Mouse (Mus musculus) heart, embryonic 16.5 days (tissue): ENCODE data around the gene Cux2. TPM values are rescaled to one million over a fixed set of nuclear protein-coding genes. Genes with fewer than 3 reads are reported as not detected.
A peak's percentile ranks its signal among the peaks of the same experiment; 100 is the strongest.

Source experiments
- ATAC-seq: fragments of 200-750 bp; cut with Nextera tagmentation; replicated peaks from 2 replicates; pipeline ENCODE4 v1.8.0; 2017; ENCODE audit warnings: moderate number of reproducible peaks; ENCODE audit not compliant: insufficient read depth, low FRiP score; ENCODE audit errors: extremely low read depth
- H3K27ac ChIP-seq: fragments of 300-500 bp; sonication (generic); 2 replicates; pipeline ENCODE4 v1.5.1; 2014; ENCODE audit warnings: mild to moderate bottlenecking, low read length, control low read depth, moderate library complexity
- H3K27me3 ChIP-seq: fragments of 300-500 bp; sonication (generic); 2 replicates; pipeline ENCODE4 v1.6.1; 2014; ENCODE audit warnings: low read length, mixed read lengths; ENCODE audit not compliant: control insufficient read depth, insufficient read depth
- H3K36me3 ChIP-seq: fragments of 300-500 bp; sonication (generic); 2 replicates; pipeline ENCODE4 v1.6.1; 2014; ENCODE audit not compliant: control insufficient read depth, insufficient read depth
- H3K4me1 ChIP-seq: fragments of 300-500 bp; sonication (generic); 2 replicates; pipeline ENCODE4 v1.6.1; 2014; ENCODE audit warnings: low read length, mixed read lengths; ENCODE audit not compliant: control insufficient read depth, insufficient read depth
- H3K4me2 ChIP-seq: fragments of 300-500 bp; sonication (generic); 2 replicates; pipeline ENCODE4 v1.6.1; 2014; ENCODE audit warnings: low read depth, mild to moderate bottlenecking, control low read depth, low read length
- H3K4me3 ChIP-seq: fragments of 300-500 bp; sonication (generic); 2 replicates; pipeline ENCODE4 v1.5.1; 2014; ENCODE audit warnings: mild to moderate bottlenecking, control low read depth, low read length
- H3K9ac ChIP-seq: fragments of 300-500 bp; sonication (generic); 2 replicates; pipeline ENCODE4 v1.6.1; 2014; ENCODE audit warnings: low read length, control low read depth
- H3K9me3 ChIP-seq: fragments of 300-500 bp; sonication (generic); replicated peaks from 2 replicates; pipeline ENCODE4 v1.6.1; 2016; ENCODE audit warnings: low read length; ENCODE audit not compliant: control insufficient read depth
- WGBS: fragments of 180-500 bp; shearing (Covaris S2); extraction: QIAGEN DNeasy Blood & Tissue Kit; methylation state at CpG from one replicate; pipeline ENCODE4 v1.1.7; 2014; 5-methylcytosine and 5-hydroxymethylcytosine counted together
- polyA plus RNA-seq: library from polyadenylated mRNA; unstranded; fragments of >200 nt; fragmentation: Nextera tagmentation; extraction: Ambion mirVana; gene quantifications from 2 replicates; pipeline ENCODE4 v1.2.1, GENCODE M21; 2015

Cux2 gene
- polyA plus RNA-seq, 1 experiment from 2014 or later: 3.0 TPM

GRCm38 (mm10) chr5:121958551-121958950 is 91.4 kb downstream of the Cux2 start:
- no peak overlapping the region for H3K4me3 ChIP-seq
- H3K9ac ChIP-seq: no peak overlapping the region
- ATAC-seq: no peak
- WGBS: 64% methylated on average over 9 of the region's 9 CpGs
- no peak overlapping the region for H3K4me2 ChIP-seq
- no peak overlapping the region for H3K27ac ChIP-seq
- H3K9me3 ChIP-seq: no peaks in the 10 kb centered on the region
- peaks cover 28% of the 10 kb centered on the region for H3K4me1 ChIP-seq
- no peaks in the 10 kb centered on the region for H3K36me3 ChIP-seq
- H3K27me3 ChIP-seq: no peaks in the 10 kb centered on the region

- Histone ChIP-seq H3K27me3 (no peaks in the 10 kb centered on the region), H3K4me2 (no peak overlapping the region), H3K9me3 (no peaks in the 10 kb centered on the region), H3K4me3 (no peak overlapping the region), H3K4me1 (peaks cover 19% of the 10 kb centered on the region), H3K9ac (no peak overlapping the region), H3K36me3 (no peaks in the 10 kb centered on the region), H3K27ac (no peak overlapping the region)
- WGBS: 57% methylated on average over 5 of the region's 5 CpGs
- ATAC-seq: no peak
These were observed 94.1 kb downstream of the Cux2 start for GRCm38 (mm10) chr5:121955806-121956205.

- Histone ChIP-seq H3K27me3 (0 out of 2 replicates have a peak, but pooled peaks cover 2% of the 10 kb centered on the region), H3K4me1 (peaks cover 25% of the 10 kb centered on the region), H3K27ac (no peak overlapping the region), H3K4me3 (no peak overlapping the region), H3K4me2 (no peak overlapping the region), H3K9ac (no peak overlapping the region), H3K9me3 (no peaks in the 10 kb centered on the region), H3K36me3 (no peaks in the 10 kb centered on the region)
- WGBS: 50% methylated on average over 1 of the region's 2 CpGs
- ATAC-seq: no peak
These were observed 99.7 kb downstream of the Cux2 start for GRCm38 (mm10) chr5:121950175-121950574.

GRCm38 (mm10) chr5:121949050-121949443 is 100.9 kb downstream of the Cux2 start:
- peak overlapping the region; percentile 65; the same call in 1 of the 2 replicates for H3K9ac ChIP-seq
- no peak overlapping the region for H3K4me3 ChIP-seq
- peaks cover 25% of the 10 kb centered on the region for H3K4me1 ChIP-seq
- H3K36me3 ChIP-seq: no peaks in the 10 kb centered on the region
- WGBS: 36% methylated on average over 8 of the region's 8 CpGs
- H3K4me2 ChIP-seq: peak overlapping the region; percentile 70
- ATAC-seq: no peak
- 0 out of 2 replicates have a peak, but pooled peaks cover 2% of the 10 kb centered on the region for H3K27me3 ChIP-seq
- H3K27ac ChIP-seq: no peak overlapping the region
- no peaks in the 10 kb centered on the region for H3K9me3 ChIP-seq

- H3K9ac ChIP-seq: peak overlapping the region; percentile 65
- H3K4me2 ChIP-seq: peak overlapping the region; percentile 70
- H3K36me3 ChIP-seq: no peaks in the 10 kb centered on the region
- WGBS: 6% methylated on average over 44 of the region's 44 CpGs
- ATAC-seq: no peak; the same call in 1 of the 2 replicates
- H3K9me3 ChIP-seq: no peaks in the 10 kb centered on the region
- 0 out of 2 replicates have a peak, but pooled peaks cover 2% of the 10 kb centered on the region for H3K27me3 ChIP-seq
- H3K27ac ChIP-seq: no peak overlapping the region; the same call in 1 of the 2 replicates
- peak overlapping the region; percentile 52 for H3K4me3 ChIP-seq
- peaks cover 25% of the 10 kb centered on the region for H3K4me1 ChIP-seq
These were observed 101.4 kb downstream of the Cux2 start for GRCm38 (mm10) chr5:121948302-121949049.

GRCm38 (mm10) chr5:121946657-121947245 is 103.2 kb downstream of the Cux2 start:
- Histone ChIP-seq H3K27ac (no peak overlapping the region), H3K36me3 (no peaks in the 10 kb centered on the region), H3K4me1 (peaks cover 25% of the 10 kb centered on the region), H3K4me2 (no peak overlapping the region), H3K9me3 (no peaks in the 10 kb centered on the region), H3K4me3 (no peak overlapping the region), H3K27me3 (0 out of 2 replicates have a peak, but pooled peaks cover 2% of the 10 kb centered on the region), H3K9ac (no peak overlapping the region)
- 60% methylated on average over 7 of the region's 7 CpGs for WGBS
- ATAC-seq: no peak

GRCm38 (mm10) chr5:121945819-121946218 is 104.1 kb downstream of the Cux2 start:
- no peak for ATAC-seq
- Histone ChIP-seq H3K9ac (no peak overlapping the region), H3K4me1 (peaks cover 25% of the 10 kb centered on the region), H3K9me3 (no peaks in the 10 kb centered on the region), H3K4me2 (no peak overlapping the region), H3K36me3 (no peaks in the 10 kb centered on the region), H3K27me3 (0 out of 2 replicates have a peak, but pooled peaks cover 2% of the 10 kb centered on the region), H3K4me3 (no peak overlapping the region), H3K27ac (no peak overlapping the region)
- 48% methylated on average over 6 of the region's 6 CpGs for WGBS

- no peak overlapping the region for H3K4me3 ChIP-seq
- 0 out of 2 replicates have a peak, but pooled peaks cover 2% of the 10 kb centered on the region for H3K27me3 ChIP-seq
- peaks cover 25% of the 10 kb centered on the region for H3K4me1 ChIP-seq
- no peak overlapping the region for H3K4me2 ChIP-seq
- no peaks in the 10 kb centered on the region for H3K9me3 ChIP-seq
- H3K27ac ChIP-seq: no peak overlapping the region
- H3K36me3 ChIP-seq: no peaks in the 10 kb centered on the region
- ATAC-seq: no peak
- 85% methylated on average over 16 of the region's 16 CpGs for WGBS
- H3K9ac ChIP-seq: no peak overlapping the region
These were observed 105.7 kb downstream of the Cux2 start for GRCm38 (mm10) chr5:121944021-121944790.
